Mouse (Mus musculus) c-Kit-positive CD71-negative TER-119-negative erythroid progenitor cells, embryonic 14.5 days (primary cell): Measurements from ENCODE around the gene A930009A15Rik.

Experiments
- DNase-seq: peaks from one replicate; pipeline ENCODE4 v3.0.0-alpha.2; 2013; ENCODE audit warnings: low read depth

Gene A930009A15Rik

DNA sequence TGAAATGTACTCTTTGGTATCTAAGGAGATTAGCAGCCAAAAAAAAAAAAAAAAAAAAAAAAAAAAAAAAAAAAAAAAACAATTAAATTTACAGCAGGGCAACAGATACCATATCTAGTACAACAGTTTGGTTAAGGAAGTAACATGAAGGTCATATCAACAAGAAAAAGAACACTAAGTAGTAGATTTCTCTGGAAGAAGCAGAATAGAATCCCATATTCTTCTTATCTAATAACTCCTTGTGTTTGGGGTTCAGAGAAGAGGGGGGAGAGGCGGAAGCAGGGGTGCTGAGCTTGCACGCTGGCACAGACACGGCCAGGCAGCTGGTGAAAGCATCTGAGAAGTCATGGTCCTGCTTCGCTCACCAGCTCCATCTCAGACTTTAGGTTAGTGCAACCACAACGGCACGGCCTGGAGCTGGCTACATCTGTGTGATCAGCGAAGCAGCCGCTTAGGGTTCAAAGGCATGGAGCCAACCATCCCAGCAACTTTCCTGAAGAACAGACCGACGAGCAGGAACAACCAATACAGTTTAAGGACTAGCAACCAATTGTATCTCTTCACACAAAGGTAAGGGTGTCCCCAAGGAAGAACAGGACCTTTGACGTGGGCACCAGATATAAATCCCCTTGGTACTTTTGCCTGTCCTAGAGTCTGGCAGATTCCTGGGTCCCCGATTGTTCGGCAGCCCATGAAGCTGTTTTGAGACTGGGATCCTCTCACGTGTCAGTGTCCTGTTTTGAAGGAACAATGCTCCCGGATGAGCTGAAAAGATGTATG is at the start of gene A930009A15Rik:
TSS of gene A930009A15Rik (plus strand) at position 275 of the 780 bp plus-strand sequence.
- no peak for DNase-seq

DNA sequence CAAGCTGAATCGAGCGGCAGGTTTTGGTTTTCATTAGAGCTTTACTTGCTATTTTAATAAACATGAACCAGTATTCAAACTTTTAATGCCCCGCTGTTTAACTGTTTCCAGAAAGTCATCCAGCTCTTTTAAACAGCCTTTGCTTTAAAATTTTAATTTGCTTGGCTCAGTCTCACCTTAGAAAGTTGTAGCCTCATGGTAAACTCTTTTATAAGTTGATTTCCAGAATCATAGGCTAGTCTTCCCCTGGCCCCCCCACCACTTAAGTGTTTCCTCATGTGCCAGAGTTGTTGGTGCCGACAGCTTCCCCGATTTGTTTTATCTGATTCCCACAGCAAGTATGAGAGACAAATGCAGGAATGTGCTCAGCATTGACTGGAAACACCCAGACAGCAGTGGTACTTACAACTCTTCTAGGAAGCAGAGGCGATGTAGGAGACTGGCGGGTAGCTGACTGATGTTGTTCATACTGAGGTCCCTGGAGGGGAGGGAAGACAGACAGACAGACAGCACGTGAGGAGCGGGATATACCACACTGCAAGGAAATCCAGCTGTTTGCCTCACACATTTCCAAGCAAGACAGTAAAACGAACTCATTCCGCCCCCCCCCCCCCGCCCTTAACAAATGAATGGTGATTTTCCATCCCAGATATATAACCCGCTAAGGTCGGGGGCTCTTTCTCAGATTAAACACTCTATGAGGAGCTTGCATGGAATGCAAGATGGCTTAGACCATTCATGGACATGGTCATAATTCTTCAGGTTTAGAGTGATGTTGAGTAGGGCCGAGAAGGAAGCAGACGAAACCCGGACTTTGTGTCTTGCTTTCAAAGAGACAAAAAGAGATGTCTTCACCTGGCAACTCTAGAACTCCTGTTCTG is 49.3 kb upstream of the A930009A15Rik start:
- no peak for DNase-seq

DNA sequence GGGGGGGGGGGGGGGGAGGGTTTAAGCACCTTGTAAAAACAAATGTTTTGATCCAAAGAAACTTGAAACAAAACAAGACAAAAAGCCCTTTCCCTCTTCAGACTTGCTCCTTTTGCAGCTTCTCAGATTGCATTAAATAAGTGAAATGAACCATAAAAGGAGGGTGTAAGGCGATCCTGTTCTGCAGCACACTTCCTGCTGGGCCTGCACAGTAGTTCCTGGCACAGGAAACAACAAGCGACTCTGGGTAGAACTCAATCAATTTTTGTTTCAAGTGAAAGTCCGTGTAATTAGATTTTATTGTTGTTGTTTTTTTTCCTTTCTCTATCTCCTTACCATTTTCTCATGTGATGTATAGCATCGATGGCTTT is 48.7 kb upstream of the A930009A15Rik start:
- no peak for DNase-seq

DNA sequence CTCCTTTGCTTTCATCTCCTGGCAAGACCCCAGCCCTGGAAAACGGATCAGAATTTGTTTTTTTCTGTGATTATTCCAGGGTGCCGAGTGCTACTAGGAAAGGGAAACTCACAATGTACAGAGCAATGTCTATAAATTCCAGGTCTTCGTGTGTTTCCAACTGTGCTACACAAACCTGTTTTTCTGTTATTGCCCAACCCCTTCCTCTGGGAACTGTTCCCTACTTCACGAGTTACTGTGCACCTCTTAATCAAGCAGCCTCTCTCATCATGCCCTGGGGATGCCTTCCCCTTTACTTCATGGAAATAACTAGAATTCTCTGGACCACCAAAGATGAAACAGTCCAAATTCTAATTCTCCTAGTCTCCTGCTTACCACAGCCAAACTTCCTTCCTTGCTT is 40.9 kb upstream of the A930009A15Rik start:
- no peak for DNase-seq

DNA sequence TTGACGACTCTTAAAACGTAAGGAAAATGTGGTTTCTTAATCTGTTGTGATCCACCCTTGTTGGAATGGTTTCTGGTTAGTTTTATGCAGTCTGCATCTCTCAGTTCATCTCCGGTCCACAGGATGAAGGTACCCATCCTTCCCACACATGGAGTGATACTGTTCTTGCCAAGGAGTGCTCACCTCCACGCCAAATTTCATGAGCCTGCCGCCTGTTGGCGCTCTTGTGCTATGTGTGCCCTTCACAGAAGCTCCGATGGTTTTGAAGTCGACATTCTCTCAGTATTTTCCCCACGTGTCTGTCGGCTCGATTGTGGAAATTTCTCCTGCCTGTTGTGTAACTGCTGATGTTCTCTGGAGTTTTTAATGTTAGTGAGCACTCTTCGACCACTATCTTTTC is 40.0 kb upstream of the A930009A15Rik start:
- no peak for DNase-seq

DNA sequence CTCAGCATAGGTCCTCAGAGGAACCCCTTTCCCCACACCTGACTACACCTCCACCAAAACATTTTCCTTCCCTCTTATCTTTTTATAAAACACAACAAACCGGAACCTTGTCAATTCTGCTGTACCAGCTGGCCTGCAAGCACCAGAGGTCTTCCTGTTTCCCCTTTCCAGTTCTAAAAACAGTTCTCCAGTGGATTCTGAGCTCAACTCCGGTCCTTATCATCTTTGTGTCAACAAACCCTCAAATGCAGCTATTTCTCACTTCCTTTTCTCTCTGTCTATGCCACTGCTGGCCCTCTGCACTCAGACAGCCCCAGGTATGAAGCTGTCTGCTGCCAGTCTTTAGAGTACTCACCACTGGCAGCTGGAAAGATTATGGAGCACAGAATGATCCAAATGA is 39.0 kb upstream of the A930009A15Rik start:
- DNase-seq, result no peak

DNA sequence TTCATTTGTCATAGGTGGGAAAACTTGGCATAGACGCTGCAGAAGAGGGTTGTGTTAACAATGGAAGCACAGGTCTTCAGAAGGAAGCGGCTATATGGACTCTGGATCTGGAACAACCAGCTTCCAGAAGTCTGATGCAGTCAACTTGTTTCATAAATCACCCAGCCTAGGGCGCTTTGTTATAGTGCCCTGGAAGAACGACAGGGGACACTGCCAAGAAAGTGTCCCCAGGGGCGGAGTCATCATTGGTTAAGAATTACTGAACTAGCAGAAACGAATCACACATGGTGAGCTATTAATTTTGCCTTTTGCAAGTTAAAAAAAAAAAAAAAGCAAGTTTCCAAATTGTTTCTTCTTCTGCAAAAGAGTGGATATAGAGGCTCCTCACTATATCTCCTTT is 26.9 kb upstream of the A930009A15Rik start:
- DNase-seq, result no peak

DNA sequence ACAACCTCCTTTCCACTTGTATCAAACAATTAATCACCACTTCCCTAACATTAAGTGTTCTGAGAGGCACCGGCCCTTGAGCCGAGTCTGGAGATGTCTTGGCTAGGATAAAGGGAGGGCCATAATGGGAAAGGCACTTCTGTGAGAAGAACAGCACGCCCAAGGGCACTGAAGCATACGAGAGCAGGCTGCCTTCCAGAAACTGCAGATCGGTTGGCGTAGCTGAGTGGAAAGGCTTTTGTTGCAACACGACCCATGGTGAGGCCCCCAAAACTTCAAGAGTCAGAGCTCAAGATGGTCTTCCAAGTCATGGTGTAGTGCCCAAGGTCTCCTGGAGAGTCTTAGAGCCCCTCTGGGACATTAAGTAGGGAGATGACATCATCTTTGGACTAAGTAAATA is 19.5 kb upstream of the A930009A15Rik start:
- DNase-seq, result no peak

DNA sequence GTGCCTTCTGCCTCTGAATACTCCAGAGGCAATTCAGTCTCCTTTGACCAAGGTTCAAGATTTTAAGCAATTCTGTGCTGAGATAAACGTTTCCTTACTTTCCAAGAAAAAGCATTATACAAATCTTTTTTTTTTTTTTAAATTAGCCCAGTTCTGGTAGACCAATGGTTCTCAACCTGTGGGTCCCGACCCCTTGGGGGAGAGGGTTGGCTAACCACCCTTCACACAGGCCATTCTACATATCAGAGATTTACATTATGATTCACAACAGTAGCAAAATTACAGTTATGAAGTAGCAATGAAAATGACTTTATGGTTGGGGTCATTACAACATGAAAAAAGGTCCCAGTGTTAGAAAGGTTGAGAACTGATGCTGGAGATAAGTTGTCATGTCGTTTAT is 18.7 kb upstream of the A930009A15Rik start:
- no peak for DNase-seq

DNA sequence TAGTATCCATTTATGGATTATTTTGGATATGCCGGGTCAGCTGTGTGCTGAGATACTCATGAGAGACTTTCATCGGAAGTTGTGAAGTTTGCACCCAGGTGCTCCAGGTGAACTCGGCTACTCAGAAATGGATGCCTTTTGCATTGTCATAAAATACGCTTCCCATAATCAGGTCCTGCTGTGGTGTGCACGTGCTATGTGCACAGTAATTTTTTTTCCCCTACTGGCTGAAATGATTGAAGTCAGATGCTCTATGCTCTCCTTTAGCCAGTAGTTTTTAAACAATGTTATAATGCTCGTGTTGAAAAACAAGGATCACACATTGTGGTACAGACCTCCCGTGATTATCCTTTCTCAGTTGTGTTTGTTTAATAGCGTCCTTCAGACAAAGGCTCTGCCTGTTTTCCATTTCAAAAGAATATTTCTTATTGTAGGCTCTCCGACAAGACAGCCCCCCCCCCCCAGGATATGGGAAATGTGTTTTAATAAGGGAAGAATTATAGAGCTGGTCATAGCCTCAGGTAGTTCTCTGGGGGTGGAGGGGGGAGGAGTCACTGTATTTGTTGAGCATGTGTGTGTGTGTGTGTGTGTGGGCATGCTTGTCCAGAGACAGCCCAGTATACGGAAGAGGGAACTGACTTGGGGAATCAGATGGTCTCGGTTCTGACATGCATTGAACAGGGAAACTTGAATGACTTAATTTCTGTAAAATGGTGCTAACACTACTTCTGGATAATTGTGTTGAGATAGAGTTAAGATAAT is 16.3 kb upstream of the A930009A15Rik start:
- no peak for DNase-seq

DNA sequence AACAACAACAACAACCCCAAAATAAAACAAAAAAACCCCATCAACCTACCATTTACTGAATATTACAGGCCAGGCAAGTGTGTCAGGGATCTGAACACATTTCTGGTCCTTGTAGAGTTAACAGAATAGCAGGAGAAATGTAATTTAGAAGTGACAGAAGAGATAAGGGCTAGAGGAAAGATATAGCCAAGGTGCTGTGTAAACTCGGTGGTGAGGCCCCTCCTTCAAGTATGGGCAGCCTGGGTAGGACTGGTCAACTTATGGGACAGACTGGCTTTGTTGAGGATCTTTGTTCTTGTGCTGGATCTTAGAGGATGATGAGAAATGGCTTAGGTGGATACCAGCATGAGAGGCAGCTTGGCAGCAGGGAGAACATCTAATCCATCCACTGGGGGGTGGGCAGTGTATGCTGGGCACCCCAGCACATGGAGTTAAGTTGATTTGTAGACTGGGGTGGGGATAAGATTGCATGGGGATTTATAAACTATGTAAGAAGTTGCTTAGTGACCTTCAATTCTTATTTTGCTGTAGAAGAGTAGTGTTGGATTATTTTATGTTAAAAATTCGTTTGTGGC is 14.5 kb upstream of the A930009A15Rik start:
- no peak for DNase-seq

DNA sequence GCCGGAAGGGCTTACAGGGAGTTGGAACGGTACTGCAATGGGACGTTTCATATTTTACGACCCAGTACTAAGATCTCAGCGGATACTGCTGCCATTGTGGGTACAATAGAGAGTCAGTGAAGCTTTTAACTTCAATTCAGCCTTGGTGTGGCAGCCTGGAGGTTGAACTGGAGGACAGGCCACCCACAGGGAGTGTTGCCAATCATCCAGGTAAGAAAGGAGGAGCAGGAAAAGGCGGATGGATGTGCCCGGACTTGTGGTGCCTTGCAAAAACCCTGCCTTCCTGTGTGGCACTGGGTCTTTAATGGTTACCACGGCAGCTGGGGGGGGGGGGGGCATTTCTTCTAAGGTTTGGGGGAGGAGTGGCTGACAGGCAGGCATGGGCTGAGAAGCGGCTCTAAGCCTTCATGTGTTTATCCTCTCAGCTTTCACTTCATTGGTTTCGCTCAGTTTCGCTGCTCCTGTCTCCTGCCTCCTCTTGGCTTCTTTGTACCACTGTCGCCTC is 13.0 kb upstream of the A930009A15Rik start:
- DNase-seq, result no peak

DNA sequence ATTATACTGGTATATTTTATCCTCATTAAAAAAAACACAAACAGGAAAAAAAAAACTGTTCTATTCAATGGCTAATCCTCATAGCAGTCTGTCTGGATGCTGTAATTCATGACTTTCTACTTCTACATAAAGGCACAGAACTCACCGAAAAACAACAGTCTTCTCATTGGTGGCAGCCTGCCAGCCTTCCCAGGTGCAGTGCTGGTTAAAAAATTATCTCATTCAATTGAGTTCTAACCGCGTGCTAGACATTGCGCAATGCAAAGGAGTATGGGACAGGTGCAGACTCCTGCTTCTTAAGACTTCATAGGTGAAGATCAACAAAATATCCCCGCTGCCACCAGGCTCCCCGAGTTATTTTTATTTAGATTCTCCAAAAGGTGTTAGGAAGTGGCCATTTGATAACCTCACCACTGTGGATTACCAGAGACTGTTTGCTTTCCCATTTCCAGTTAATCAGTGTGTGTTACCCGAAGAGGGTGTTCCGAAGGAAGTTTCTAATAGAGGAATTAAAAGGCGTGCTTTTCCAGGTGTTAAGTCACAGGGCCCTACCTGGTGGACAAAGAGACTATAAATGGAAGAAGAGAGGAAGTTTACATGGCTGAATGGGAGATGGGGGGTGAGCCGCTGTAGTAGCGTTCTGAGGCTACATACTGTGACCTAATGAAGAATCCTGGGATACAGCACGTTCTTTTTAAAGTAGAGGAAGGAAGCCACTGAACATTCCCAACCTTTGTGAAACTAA is 8.5 kb upstream of the A930009A15Rik start:
- no peak for DNase-seq

DNA sequence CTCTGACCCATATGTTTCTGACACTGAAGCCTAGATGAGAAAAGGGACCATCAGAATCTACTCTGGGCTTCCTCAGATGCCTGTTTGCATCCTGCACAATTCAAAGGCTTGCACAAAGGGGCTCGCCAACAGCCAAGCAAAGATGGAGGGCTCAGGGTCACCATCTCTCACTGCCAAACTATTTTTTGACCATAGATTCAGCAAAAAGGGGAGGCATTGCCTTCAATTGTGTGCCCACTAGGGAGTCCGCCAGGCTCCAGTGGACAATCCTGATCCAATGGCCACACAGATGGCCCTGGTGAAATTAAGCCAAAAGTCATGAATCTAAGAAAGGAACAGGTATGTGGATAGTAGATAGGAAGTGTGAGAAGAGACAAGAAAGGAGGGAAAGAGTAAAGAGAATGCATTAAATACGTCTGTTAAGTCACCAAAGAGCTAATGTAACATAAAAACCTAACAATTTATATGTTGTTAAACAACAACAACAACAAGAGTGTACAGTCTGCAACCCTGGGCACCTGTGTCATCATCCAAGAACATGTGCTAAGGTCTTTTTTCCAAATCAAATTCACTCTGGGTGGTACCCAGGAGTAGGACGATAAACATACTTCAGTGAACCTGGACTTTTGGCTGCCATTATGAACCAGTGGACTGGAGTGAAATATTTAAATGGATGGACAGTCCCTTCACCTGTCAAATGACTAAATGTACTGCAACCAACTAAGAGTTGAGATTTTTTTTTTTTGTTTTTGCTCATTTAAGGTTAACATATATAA is 6.7 kb upstream of the A930009A15Rik start:
- no peak for DNase-seq

DNA sequence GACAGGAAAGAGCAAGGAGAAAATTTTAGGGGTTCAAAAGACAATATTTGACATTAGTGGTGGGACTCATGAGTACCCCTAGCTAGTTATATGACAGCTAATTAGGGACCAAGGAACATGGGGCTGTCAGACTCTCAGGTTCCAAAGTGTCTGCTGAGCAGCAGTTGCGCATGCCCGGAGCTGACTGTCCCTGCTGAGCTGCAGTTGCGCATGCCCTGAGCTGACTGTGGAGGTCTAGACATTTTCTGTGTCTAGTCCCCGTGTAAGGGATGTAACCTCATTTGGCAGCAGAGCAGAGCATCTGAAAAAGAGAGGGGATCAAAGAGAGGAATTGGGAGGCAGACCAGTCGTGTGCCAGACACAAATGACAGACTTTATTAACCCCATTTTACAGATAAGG is 5.8 kb upstream of the A930009A15Rik start:
- DNase-seq, result no peak

DNA sequence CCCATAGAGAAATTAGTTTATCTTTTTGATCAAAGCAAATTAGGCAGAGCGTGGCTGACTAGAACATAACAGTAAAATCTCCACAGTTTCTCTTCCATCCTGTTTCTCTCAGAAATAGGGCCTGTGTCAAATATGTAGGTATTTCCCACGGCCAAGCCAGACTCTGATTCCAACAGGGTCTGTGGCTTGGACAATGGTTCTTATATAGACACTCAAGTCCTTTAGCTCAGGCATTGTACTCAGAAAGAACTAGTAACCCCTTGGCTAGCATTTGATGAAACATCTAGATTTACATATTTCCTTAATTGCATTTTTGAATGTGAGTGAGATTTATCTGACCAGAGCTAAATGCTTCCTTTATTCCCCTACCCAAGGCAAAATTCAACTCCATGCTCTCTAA is 791 bp downstream of the A930009A15Rik start:
- DNase-seq, result no peak

DNA sequence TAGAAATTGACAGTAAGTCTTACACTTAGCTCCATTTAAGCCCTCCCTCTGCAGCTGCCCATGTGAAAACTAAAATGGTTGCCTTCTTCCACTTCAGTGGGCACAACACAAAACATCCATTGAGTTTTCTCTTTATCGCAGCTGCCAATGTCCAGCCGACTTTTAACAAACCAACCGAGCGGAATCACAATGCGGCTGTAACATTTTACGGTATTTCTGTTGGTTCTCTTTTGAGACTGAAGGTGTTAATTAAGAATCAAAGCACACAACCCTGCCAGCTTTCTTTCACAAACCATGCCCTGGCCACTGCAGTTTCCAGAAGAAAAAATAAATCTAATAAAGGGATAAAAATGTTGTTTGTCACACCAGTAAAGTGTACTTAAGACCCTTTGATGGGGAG is 1.5 kb downstream of the A930009A15Rik start:
- DNase-seq, result no peak

DNA sequence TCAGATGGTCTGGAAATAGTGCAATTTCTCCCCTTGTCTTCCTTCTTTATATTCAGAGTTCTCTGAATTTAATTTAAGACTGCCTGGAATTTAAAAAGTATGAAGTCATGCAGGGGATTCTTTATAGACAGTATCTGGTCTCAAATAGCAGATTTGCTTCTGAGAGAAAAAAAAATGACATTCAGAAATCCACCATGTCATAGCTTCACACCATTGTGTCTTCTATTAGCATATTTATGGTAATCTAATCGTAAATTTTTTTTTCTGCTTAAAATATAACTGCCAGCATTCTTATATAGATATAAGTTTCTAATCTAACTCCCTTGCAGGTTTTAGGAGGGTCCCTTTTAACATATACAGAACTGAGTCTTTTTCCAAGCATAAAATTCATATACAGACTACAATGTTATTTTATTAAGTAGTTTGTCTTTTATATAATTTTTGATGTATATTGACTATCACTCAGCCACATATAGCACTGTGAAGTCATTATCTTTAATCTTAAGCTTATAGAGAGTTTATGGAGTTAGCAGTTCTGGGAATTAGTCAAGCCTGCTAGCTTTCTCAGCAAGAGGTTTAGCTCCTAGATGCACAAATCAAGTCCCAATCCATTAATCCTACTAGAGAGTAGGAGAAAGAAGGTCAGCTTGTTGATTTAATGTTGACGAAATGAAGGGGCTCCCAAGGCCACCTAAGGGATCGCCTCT is 2.1 kb downstream of the A930009A15Rik start:
- DNase-seq, result no peak

DNA sequence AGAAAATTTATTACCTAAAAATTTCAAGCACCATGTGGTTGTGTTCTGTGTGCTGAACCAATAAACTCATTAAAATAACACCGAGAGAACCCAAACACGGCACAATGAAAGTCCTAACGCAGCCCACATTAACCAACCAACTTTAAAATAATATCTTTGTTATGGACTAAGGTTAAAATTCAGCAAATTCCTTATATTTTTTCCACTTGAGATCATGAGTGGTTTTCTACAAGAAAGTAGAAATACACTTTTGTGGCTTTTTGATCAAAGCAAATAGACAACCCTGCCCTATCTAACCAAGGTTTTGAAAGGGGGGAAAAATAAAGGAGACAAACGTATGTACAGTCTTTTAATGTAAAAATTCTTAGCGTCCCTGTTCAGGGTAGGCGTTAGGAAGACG is 9.3 kb downstream of the A930009A15Rik start:
- DNase-seq, result no peak

DNA sequence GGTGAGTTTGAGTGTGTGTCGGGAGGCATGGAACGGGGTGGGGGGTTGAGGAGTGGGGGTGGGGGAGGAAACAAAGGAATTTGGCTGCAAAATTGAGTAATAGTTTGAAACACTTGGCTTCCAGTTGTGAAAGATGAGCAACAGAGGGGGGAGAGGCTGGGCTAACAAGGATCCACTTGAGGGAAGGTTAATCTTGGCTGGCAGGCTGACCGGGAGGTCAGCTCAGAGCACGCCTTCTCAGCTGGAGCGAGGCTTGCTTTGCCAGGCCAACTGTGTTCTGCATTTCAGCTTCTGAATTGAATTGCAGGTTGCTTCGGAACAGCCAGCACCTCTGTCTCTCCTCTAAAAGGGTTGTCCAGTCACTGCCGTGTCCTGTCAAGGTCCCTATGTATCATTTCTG is 9.7 kb downstream of the A930009A15Rik start:
- no peak for DNase-seq
